Mouse (Mus musculus): ENCODE measurements around the gene Jade1. TPM values are rescaled to one million over a fixed set of nuclear protein-coding genes. Genes with fewer than 3 reads are reported as not detected.
A peak's percentile ranks its signal among the peaks of the same experiment; 100 is the strongest.

Jade1 gene
- polyA plus RNA-seq, 1 experiment from 2014 or later, result 13.1 TPM

- DNase-seq (ENCODE audit: low spot score) (no peak), ATAC-seq (replicated peaks; ENCODE audit: insufficient number of reproducible peaks, low FRiP score, low TSS enrichment, low read depth) (no peak)
- Histone ChIP-seq H3K4me2 (ENCODE audit: low read depth, low read length) (no peak overlapping the region), H3K36me3 (replicated peaks; ENCODE audit: control insufficient read depth, insufficient read depth, low read depth, low read length) (no peaks in the 10 kb centered on the region), H3K9me3 (replicated peaks; ENCODE audit: control insufficient read depth, low read length) (no peaks in the 10 kb centered on the region), H3K4me3 (ENCODE audit: low read depth, low read length) (no peak overlapping the region), H3K27ac (replicated peaks; ENCODE audit: low read depth, low read length) (no peak overlapping the region), H3K9ac (replicated peaks; ENCODE audit: low read length) (no peak overlapping the region), H3K4me1 (ENCODE audit: control insufficient read depth, insufficient read depth, low read length) (no peaks in the 10 kb centered on the region), H3K27me3 (ENCODE audit: control insufficient read depth, insufficient read depth, low read length) (no peaks in the 10 kb centered on the region)
- 84% methylated on average over 4 of the region's 4 CpGs for WGBS
These were observed 1.9 kb upstream of the Jade1 start for GRCm38 (mm10) chr3:41553681-41554080.

- Histone ChIP-seq H3K4me2 (ENCODE audit: low read depth, low read length) (no peak overlapping the region), H3K36me3 (replicated peaks; ENCODE audit: control insufficient read depth, insufficient read depth, low read depth, low read length) (no peaks in the 10 kb centered on the region), H3K4me3 (ENCODE audit: low read depth, low read length) (no peak overlapping the region), H3K27me3 (ENCODE audit: control insufficient read depth, insufficient read depth, low read length) (no peaks in the 10 kb centered on the region), H3K9ac (replicated peaks; ENCODE audit: low read length) (no peak overlapping the region), H3K9me3 (replicated peaks; ENCODE audit: control insufficient read depth, low read length) (no peaks in the 10 kb centered on the region), H3K4me1 (ENCODE audit: control insufficient read depth, insufficient read depth, low read length) (no peaks in the 10 kb centered on the region), H3K27ac (replicated peaks; ENCODE audit: low read depth, low read length) (no peak overlapping the region)
- 93% methylated on average over 24 of the region's 24 CpGs for WGBS
- DNase-seq (ENCODE audit: low spot score), result no peak
- no peak for ATAC-seq (replicated peaks; ENCODE audit: insufficient number of reproducible peaks, low FRiP score, low TSS enrichment, low read depth)
These were observed 753 bp upstream of the Jade1 start for GRCm38 (mm10) chr3:41554480-41555475.

GRCm38 (mm10) chr3:41556451-41557266, 1.1 kb downstream of the Jade1 start:
- H3K27me3 ChIP-seq (ENCODE audit: control insufficient read depth, insufficient read depth, low read length), result no peaks in the 10 kb centered on the region
- ATAC-seq (replicated peaks; ENCODE audit: insufficient number of reproducible peaks, low FRiP score, low TSS enrichment, low read depth), result no peak
- DNase-seq (ENCODE audit: low spot score), result no peak

GRCm38 (mm10) chr3:41557267-41557995, 1.9 kb downstream of the Jade1 start:
- WGBS, result 90% methylated on average over 19 of the region's 19 CpGs
- ATAC-seq (replicated peaks; ENCODE audit: insufficient number of reproducible peaks, low FRiP score, low TSS enrichment, low read depth), result no peak
- Histone ChIP-seq H3K9ac (replicated peaks; ENCODE audit: low read length) (no peak overlapping the region), H3K4me2 (ENCODE audit: low read depth, low read length) (no peak overlapping the region), H3K9me3 (replicated peaks; ENCODE audit: control insufficient read depth, low read length) (no peaks in the 10 kb centered on the region), H3K27ac (replicated peaks; ENCODE audit: low read depth, low read length) (no peak overlapping the region), H3K4me1 (ENCODE audit: control insufficient read depth, insufficient read depth, low read length) (no peaks in the 10 kb centered on the region), H3K36me3 (replicated peaks; ENCODE audit: control insufficient read depth, insufficient read depth, low read depth, low read length) (no peaks in the 10 kb centered on the region), H3K27me3 (ENCODE audit: control insufficient read depth, insufficient read depth, low read length) (no peaks in the 10 kb centered on the region), H3K4me3 (ENCODE audit: low read depth, low read length) (no peak overlapping the region)
- no peak for DNase-seq (ENCODE audit: low spot score)

More at GRCm38 (mm10) chr3:41556451-41557266, 1.1 kb downstream of the Jade1 start:
- Histone ChIP-seq H3K9me3 (replicated peaks; ENCODE audit: control insufficient read depth, low read length) (no peaks in the 10 kb centered on the region), H3K4me2 (ENCODE audit: low read depth, low read length) (no peak overlapping the region), H3K9ac (replicated peaks; ENCODE audit: low read length) (no peak overlapping the region), H3K4me1 (ENCODE audit: control insufficient read depth, insufficient read depth, low read length) (no peaks in the 10 kb centered on the region), H3K27ac (replicated peaks; ENCODE audit: low read depth, low read length) (no peak overlapping the region), H3K36me3 (replicated peaks; ENCODE audit: control insufficient read depth, insufficient read depth, low read depth, low read length) (no peaks in the 10 kb centered on the region), H3K4me3 (ENCODE audit: low read depth, low read length) (no peak overlapping the region)
- 95% methylated on average over 8 of the region's 11 CpGs for WGBS

- ATAC-seq (replicated peaks; ENCODE audit: insufficient number of reproducible peaks, low FRiP score, low TSS enrichment, low read depth) (no peak), DNase-seq (ENCODE audit: low spot score) (no peak)
- Histone ChIP-seq H3K27me3 (ENCODE audit: control insufficient read depth, insufficient read depth, low read length) (no peaks in the 10 kb centered on the region), H3K4me3 (ENCODE audit: low read depth, low read length) (no peak overlapping the region), H3K9me3 (replicated peaks; ENCODE audit: control insufficient read depth, low read length) (no peaks in the 10 kb centered on the region), H3K36me3 (replicated peaks; ENCODE audit: control insufficient read depth, insufficient read depth, low read depth, low read length) (no peaks in the 10 kb centered on the region), H3K4me1 (ENCODE audit: control insufficient read depth, insufficient read depth, low read length) (no peaks in the 10 kb centered on the region), H3K4me2 (ENCODE audit: low read depth, low read length) (no peak overlapping the region), H3K27ac (replicated peaks; ENCODE audit: low read depth, low read length) (no peak overlapping the region), H3K9ac (replicated peaks; ENCODE audit: low read length) (no peak overlapping the region)
- 92% methylated on average over 6 of the region's 6 CpGs for WGBS
These were observed 5.0 kb downstream of the Jade1 start for GRCm38 (mm10) chr3:41560489-41560888.

GRCm38 (mm10) chr3:41561787-41562186, 6.3 kb downstream of the Jade1 start:
- DNase-seq (ENCODE audit: low spot score), result no peak

GRCm38 (mm10) chr3:41563211-41563931, 7.8 kb downstream of the Jade1 start:
- Histone ChIP-seq H3K9ac (replicated peaks; ENCODE audit: low read length) (peak overlapping the region; percentile 87), H3K36me3 (replicated peaks; ENCODE audit: control insufficient read depth, insufficient read depth, low read depth, low read length) (no peaks in the 10 kb centered on the region), H3K27me3 (ENCODE audit: control insufficient read depth, insufficient read depth, low read length) (no peaks in the 10 kb centered on the region), H3K4me2 (ENCODE audit: low read depth, low read length) (peak overlapping the region; percentile 97), H3K4me3 (ENCODE audit: low read depth, low read length) (peak overlapping the region; percentile 77), H3K27ac (replicated peaks; ENCODE audit: low read depth, low read length) (peak overlapping the region; percentile 81), H3K9me3 (replicated peaks; ENCODE audit: control insufficient read depth, low read length) (no peaks in the 10 kb centered on the region), H3K4me1 (ENCODE audit: control insufficient read depth, insufficient read depth, low read length) (peaks cover 2% of the 10 kb centered on the region; the same call in 1 of the 2 replicates)
- DNase-seq (ENCODE audit: low spot score) (peak; percentile 84), ATAC-seq (replicated peaks; ENCODE audit: insufficient number of reproducible peaks, low FRiP score, low TSS enrichment, low read depth) (peak; percentile 58)
- under 1% methylated on average over 54 of the region's 81 CpGs for WGBS

More at GRCm38 (mm10) chr3:41561787-41562186, 6.3 kb downstream of the Jade1 start:
- H3K4me1 ChIP-seq (ENCODE audit: control insufficient read depth, insufficient read depth, low read length), result peaks cover 2% of the 10 kb centered on the region; the same call in 1 of the 2 replicates
- no peak overlapping the region for H3K9ac ChIP-seq (replicated peaks; ENCODE audit: low read length)
- H3K36me3 ChIP-seq (replicated peaks; ENCODE audit: control insufficient read depth, insufficient read depth, low read depth, low read length), result no peaks in the 10 kb centered on the region
- H3K9me3 ChIP-seq (replicated peaks; ENCODE audit: control insufficient read depth, low read length), result no peaks in the 10 kb centered on the region
- no peaks in the 10 kb centered on the region for H3K27me3 ChIP-seq (ENCODE audit: control insufficient read depth, insufficient read depth, low read length)
- H3K4me2 ChIP-seq (ENCODE audit: low read depth, low read length), result no peak overlapping the region
- 85% methylated on average over 5 of the region's 5 CpGs for WGBS
- no peak overlapping the region for H3K4me3 ChIP-seq (ENCODE audit: low read depth, low read length)
- no peak overlapping the region for H3K27ac ChIP-seq (replicated peaks; ENCODE audit: low read depth, low read length)
- ATAC-seq (replicated peaks; ENCODE audit: insufficient number of reproducible peaks, low FRiP score, low TSS enrichment, low read depth), result no peak

All from embryonic facial prominence, embryonic 11.5 days (tissue).